In genomic region chr19:60468846-60469245, GRCm38 (mm10) we compare ENCODE assay signal across 10 mouse cellular contexts. TPM values are rescaled to one million over a fixed set of nuclear protein-coding genes. Genes with fewer than 3 reads are reported as not detected.
A peak's percentile ranks its signal among the peaks of the same experiment; 100 is the strongest.
DNase-seq lines count a peak whose midpoint lies in the region; ATAC-seq and TF ChIP-seq lines count a peak whose summit lies in the region.
"Had no signal": no experiment of that assay in that cellular context is flagged by ENCODE, and none has a peak within 500 bp of the region (broad histone marks: within the 10 kb centered on the region; RNA-seq: fewer than 3 reads in every experiment).

No protein-coding gene starts in this region.

- H3K27ac ChIP-seq in thymus, adult 2 months (ENCODE audit: control insufficient read depth, insufficient read depth, low read length): no peak overlapping the region
- no peak overlapping the region for H3K27ac ChIP-seq in midbrain, embryonic 12.5 days (replicated peaks)
- H3K27ac ChIP-seq: limb, embryonic 12.5 days had no signal

- no peaks in the 10 kb centered on the region for H3K36me3 ChIP-seq in thymus, adult 2 months (ENCODE audit: control insufficient read depth, insufficient read depth, low read length)
- no peaks in the 10 kb centered on the region for H3K36me3 ChIP-seq in midbrain, embryonic 12.5 days
- H3K36me3 ChIP-seq: limb, embryonic 12.5 days had no signal

- H3K27me3 ChIP-seq in thymus, adult 2 months (ENCODE audit: control insufficient read depth, insufficient read depth, low read length): no peaks in the 10 kb centered on the region; the same call in 1 of the 2 replicates
- peaks cover 49% of the 10 kb centered on the region for H3K27me3 ChIP-seq in midbrain, embryonic 12.5 days

- no peak overlapping the region for H3K4me3 ChIP-seq in thymus, adult 2 months (ENCODE audit: control insufficient read depth, insufficient read depth, low read length)
- peak overlapping the region; percentile 40 for H3K4me3 ChIP-seq in midbrain, embryonic 12.5 days
- H3K4me3 ChIP-seq: limb, embryonic 12.5 days had no signal

- no peak for TF ChIP-seq POLR2A in thymus, adult 2 months (IDR thresholded peaks at IDR 0.05; ENCODE audit: control insufficient read depth, extremely low read depth, insufficient read depth, low read length, poor library complexity)

- DNase-seq in thymus, adult 2 months: peak; percentile 15
- no peak for DNase-seq in thymus, adult 18-20 months
- peak; percentile 85 for DNase-seq in embryo, embryonic 10.5 days (ENCODE audit: low spot score)
- DNase-seq in induced T-regulatory cell, adult 2 months (ENCODE audit: low read depth): peak; percentile 24
- peak; percentile 65 for DNase-seq in thymus, postnatal 4 days
- no peak for DNase-seq in layer of hippocampus, adult 9-11 months
- no peak for DNase-seq in cerebellum, adult 18-20 months

- no peak for TF ChIP-seq CTCF in thymus, adult 2 months (IDR thresholded peaks at IDR 0.05; ENCODE audit: borderline replicate concordance, control insufficient read depth, extremely low read depth, insufficient read depth, low read length, poor library complexity)

- H3K4me1 ChIP-seq in thymus, adult 2 months (replicated peaks; ENCODE audit: control insufficient read depth, insufficient read depth, low read length): peaks cover 3% of the 10 kb centered on the region; the same call in 1 of the 2 replicates
- H3K4me1 ChIP-seq in midbrain, embryonic 12.5 days: peaks cover 27% of the 10 kb centered on the region

- no peak for ATAC-seq in midbrain, embryonic 12.5 days (ENCODE audit: low FRiP score, low read depth)

- no peak overlapping the region for H3K9ac ChIP-seq in midbrain, embryonic 12.5 days (replicated peaks)
- H3K9ac ChIP-seq: limb, embryonic 12.5 days had no signal

- 3% methylated on average over 10 of the region's 10 CpGs for WGBS in thymus, adult 2 months
- WGBS in midbrain, embryonic 12.5 days: under 1% methylated on average over 10 of the region's 10 CpGs

- no peaks in the 10 kb centered on the region for H3K9me3 ChIP-seq in midbrain, embryonic 12.5 days
- H3K9me3 ChIP-seq: limb, embryonic 12.5 days had no signal

- H3K4me2 ChIP-seq in midbrain, embryonic 12.5 days (replicated peaks): peak overlapping the region; percentile 70
- H3K4me2 ChIP-seq: limb, embryonic 12.5 days had no signal

RNA-seq across cellular contexts. Expression of gene Prlhr, which starts 0.7 kb away (rescaled TPM):
- polyA plus RNA-seq in thymus, adult 2 months (2012; rRNA removed): 0.08 and 0.13 TPM in 2 replicates
- polyA plus RNA-seq in midbrain, embryonic 12.5 days (2016; fragmentation: Nextera tagmentation; extraction: Ambion mirVana): 0.18 and 0.24 TPM in 2 replicates
- polyA plus RNA-seq: limb, embryonic 12.5 days; spleen, adult 2 months had no signal

Comparison
In these comparisons a context has a peak if more than half of its experiments do, and no peak if none do; other contexts are left out.
1. DNase-seq: peak in thymus, adult 2 months (single experiment), embryo, embryonic 10.5 days (single experiment), induced T-regulatory cell, adult 2 months (single experiment) and thymus, postnatal 4 days (single experiment); none in thymus, adult 18-20 months (0 of 2), layer of hippocampus, adult 9-11 months (single experiment) and cerebellum, adult 18-20 months (0 of 2).